Mouse (Mus musculus) liver, embryonic 11.5 days (tissue): ENCODE measurements at regions not wholly inside any gene's neighbourhood (a gene's known extent, or its start where the extent isn't known, plus 50 kb on each side); places are given as distances from the start of the nearest gene placed in this dataset.
A peak's percentile ranks its signal among the peaks of the same experiment; 100 is the strongest.

Experiments
- ATAC-seq: fragments of 200-750 bp; cut with Nextera tagmentation; replicated peaks from 2 replicates; pipeline ENCODE4 v1.8.0; 2017; ENCODE audit warnings: moderate number of reproducible peaks, mild to moderate bottlenecking, moderate TSS enrichment, moderate library complexity; ENCODE audit not compliant: low FRiP score
- DNase-seq: peaks from one replicate; pipeline ENCODE4 v3.0.0-alpha.2; 2017; ENCODE audit warnings: low spot score
- H3K27ac ChIP-seq: fragments of 300-500 bp; sonication (generic); 2 replicates; pipeline ENCODE4 v1.5.1; 2014; ENCODE audit warnings: mild to moderate bottlenecking, low read depth, low read length, control low read depth
- H3K27me3 ChIP-seq: fragments of 300-500 bp; sonication (generic); replicated peaks from 2 replicates; pipeline ENCODE4 v1.6.1; 2014; ENCODE audit warnings: low read length, mixed read lengths; ENCODE audit not compliant: control insufficient read depth, insufficient read depth
- H3K36me3 ChIP-seq: fragments of 300-500 bp; sonication (generic); 2 replicates; pipeline ENCODE4 v1.6.1; 2014; ENCODE audit warnings: mild to moderate bottlenecking, low read length, moderate library complexity, mixed read lengths; ENCODE audit not compliant: control insufficient read depth, insufficient read depth
- H3K4me1 ChIP-seq: fragments of 300-500 bp; sonication (generic); replicated peaks from 2 replicates; pipeline ENCODE4 v1.6.1; 2014; ENCODE audit warnings: low read length, mixed read lengths; ENCODE audit not compliant: control insufficient read depth, insufficient read depth
- H3K4me2 ChIP-seq: fragments of 300-500 bp; sonication (generic); 2 replicates; pipeline ENCODE4 v1.6.1; 2014; ENCODE audit warnings: mild to moderate bottlenecking, control low read depth, moderate library complexity
- H3K4me3 ChIP-seq: fragments of 300-500 bp; sonication (generic); 2 replicates; pipeline ENCODE4 v1.5.1; 2014; ENCODE audit warnings: low read depth, low read length, control low read depth
- H3K9ac ChIP-seq: fragments of 300-500 bp; sonication (generic); 2 replicates; pipeline ENCODE4 v1.6.1; 2014; ENCODE audit warnings: low read depth, low read length, control low read depth
- H3K9me3 ChIP-seq: fragments of 300-500 bp; sonication (generic); 2 replicates; pipeline ENCODE4 v1.6.1; 2016; ENCODE audit warnings: low read length, inconsistent platforms, mixed read lengths; ENCODE audit not compliant: control insufficient read depth
- WGBS: fragments of 180-500 bp; shearing (Covaris S2); extraction: QIAGEN DNeasy Blood & Tissue Kit; methylation state at CpG from one replicate; pipeline ENCODE4 v1.1.7; 2014; 5-methylcytosine and 5-hydroxymethylcytosine counted together

- Histone ChIP-seq H3K9me3 (no peaks in the 10 kb centered on the region), H3K36me3 (no peaks in the 10 kb centered on the region), H3K27me3 (peaks cover 8% of the 10 kb centered on the region), H3K4me2 (no peak overlapping the region), H3K4me1 (peaks cover 3% of the 10 kb centered on the region), H3K4me3 (no peak overlapping the region), H3K9ac (no peak overlapping the region), H3K27ac (no peak overlapping the region)
- 25% methylated on average over 7 of the region's 7 CpGs for WGBS
- no peak for ATAC-seq
- no peak for DNase-seq
These were observed 104.4 kb downstream of the Stk35 start for GRCm38 (mm10) chr2:129904753-129905152.

GRCm38 (mm10) chr2:129908701-129909425 lies 103.3 kb upstream of the Tgm3 start:
- H3K27ac ChIP-seq: no peak overlapping the region
- H3K4me1 ChIP-seq: peaks cover 3% of the 10 kb centered on the region; the same call in 1 of the 2 replicates
- peaks cover 8% of the 10 kb centered on the region for H3K27me3 ChIP-seq
- 10% methylated on average over 28 of the region's 28 CpGs for WGBS
- no peaks in the 10 kb centered on the region for H3K9me3 ChIP-seq
- peak overlapping the region; percentile 53 for H3K4me2 ChIP-seq
- H3K36me3 ChIP-seq: no peaks in the 10 kb centered on the region
- DNase-seq: peak; percentile 37
- H3K4me3 ChIP-seq: 0 out of 2 replicates have a peak overlapping the region, but pooled peaks have one; percentile 10
- no peak for ATAC-seq
- H3K9ac ChIP-seq: no peak overlapping the region

GRCm38 (mm10) chr2:129911203-129911921 lies 100.8 kb upstream of the Tgm3 start:
- H3K27ac ChIP-seq: no peak overlapping the region
- 58% methylated on average over 19 of the region's 19 CpGs for whole genome bisulfite sequencing
- H3K36me3 ChIP-seq: no peaks in the 10 kb centered on the region
- DNase-seq (no peak), ATAC-seq (no peak)
- peaks cover 3% of the 10 kb centered on the region; the same call in 1 of the 2 replicates for H3K4me1 ChIP-seq
- H3K4me2 ChIP-seq: no peak overlapping the region
- no peaks in the 10 kb centered on the region for H3K9me3 ChIP-seq
- H3K4me3 ChIP-seq: no peak overlapping the region
- no peak overlapping the region for H3K9ac ChIP-seq
- H3K27me3 ChIP-seq: peaks cover 8% of the 10 kb centered on the region

- Histone ChIP-seq H3K9me3 (no peaks in the 10 kb centered on the region), H3K4me1 (peaks cover 3% of the 10 kb centered on the region; the same call in 1 of the 2 replicates), H3K36me3 (no peaks in the 10 kb centered on the region), H3K27ac (no peak overlapping the region), H3K27me3 (peaks cover 8% of the 10 kb centered on the region), H3K4me2 (no peak overlapping the region), H3K4me3 (no peak overlapping the region), H3K9ac (no peak overlapping the region)
- ATAC-seq: no peak
- WGBS: 78% methylated on average over 8 of the region's 8 CpGs
- no peak for DNase-seq
These were observed 99.6 kb upstream of the Tgm3 start for GRCm38 (mm10) chr2:129912556-129912955.

GRCm38 (mm10) chr2:129914261-129914660 lies 97.9 kb upstream of the Tgm3 start:
- H3K4me1 ChIP-seq: no peaks in the 10 kb centered on the region
- no peaks in the 10 kb centered on the region for H3K9me3 ChIP-seq
- ATAC-seq (no peak), DNase-seq (no peak)
- H3K27me3 ChIP-seq: peaks cover under 1% of the 10 kb centered on the region
- H3K27ac ChIP-seq: no peak overlapping the region
- WGBS: 80% methylated on average over 8 of the region's 8 CpGs
- H3K4me3 ChIP-seq: no peak overlapping the region
- H3K4me2 ChIP-seq: no peak overlapping the region
- no peak overlapping the region for H3K9ac ChIP-seq
- H3K36me3 ChIP-seq: no peaks in the 10 kb centered on the region

GRCm38 (mm10) chr2:129916411-129916810 lies 95.7 kb upstream of the Tgm3 start:
- H3K9me3 ChIP-seq: no peaks in the 10 kb centered on the region
- H3K4me1 ChIP-seq: no peaks in the 10 kb centered on the region
- H3K27me3 ChIP-seq: no peaks in the 10 kb centered on the region
- no peak overlapping the region for H3K27ac ChIP-seq
- H3K4me2 ChIP-seq: no peak overlapping the region
- no peak overlapping the region for H3K4me3 ChIP-seq
- ATAC-seq (no peak), DNase-seq (no peak)
- whole genome bisulfite sequencing: 89% methylated on average over 7 of the region's 7 CpGs
- no peaks in the 10 kb centered on the region for H3K36me3 ChIP-seq
- no peak overlapping the region for H3K9ac ChIP-seq

GRCm38 (mm10) chr2:129918141-129918790 lies 93.9 kb upstream of the Tgm3 start:
- no peak overlapping the region for H3K4me2 ChIP-seq
- H3K27me3 ChIP-seq: no peaks in the 10 kb centered on the region
- WGBS: 82% methylated on average over 9 of the region's 9 CpGs
- H3K9ac ChIP-seq: no peak overlapping the region
- H3K4me3 ChIP-seq: no peak overlapping the region
- H3K4me1 ChIP-seq: no peaks in the 10 kb centered on the region
- ATAC-seq: no peak
- DNase-seq: no peak
- no peaks in the 10 kb centered on the region for H3K9me3 ChIP-seq
- no peak overlapping the region for H3K27ac ChIP-seq
- no peaks in the 10 kb centered on the region for H3K36me3 ChIP-seq

GRCm38 (mm10) chr2:129919551-129919950 lies 92.6 kb upstream of the Tgm3 start:
- ATAC-seq (no peak), DNase-seq (no peak)
- WGBS: 73% methylated on average over 4 of the region's 4 CpGs
- no peaks in the 10 kb centered on the region for H3K9me3 ChIP-seq
- H3K4me2 ChIP-seq: no peak overlapping the region
- H3K27me3 ChIP-seq: no peaks in the 10 kb centered on the region
- H3K4me3 ChIP-seq: no peak overlapping the region
- H3K4me1 ChIP-seq: no peaks in the 10 kb centered on the region
- H3K9ac ChIP-seq: no peak overlapping the region
- H3K27ac ChIP-seq: no peak overlapping the region
- H3K36me3 ChIP-seq: no peaks in the 10 kb centered on the region
